Mouse (Mus musculus): Measurements from ENCODE around the gene Pcbd2.
"Not testable (repeated sequence)": the region's sequence is repeated elsewhere in the genome, so short reads cannot be mapped to it uniquely, and the experiment has no call there.

Gene Pcbd2

GRCm38 (mm10) chr13:55727120-55727838 is at the start of gene Pcbd2:
Gene Pcbd2 (plus strand): TSS chr13:55727368.
- DNase-seq (ENCODE audit: low spot score in 2 of 2) = peak; percentile 78 to 82

GRCm38 (mm10) chr13:55682201-55682600 is 45.0 kb upstream of the Pcbd2 start:
- DNase-seq (ENCODE audit: low spot score in 2 of 2) = no peak

- DNase-seq (ENCODE audit: low spot score in 2 of 2) = no peak
These were observed 43.6 kb upstream of the Pcbd2 start for GRCm38 (mm10) chr13:55683581-55683980.

GRCm38 (mm10) chr13:55686107-55686633 is 41.0 kb upstream of the Pcbd2 start:
- DNase-seq (ENCODE audit: low spot score in 2 of 2) = no peak

- no peak for DNase-seq (ENCODE audit: low spot score in 2 of 2)
These were observed 39.1 kb upstream of the Pcbd2 start for GRCm38 (mm10) chr13:55687927-55688602.

GRCm38 (mm10) chr13:55692535-55693242 is 34.5 kb upstream of the Pcbd2 start, which contains the start of gene B230219D22Rik:
Gene B230219D22Rik (plus strand): TSS chr13:55693124.
- DNase-seq (ENCODE audit: low spot score in 2 of 2) = peak; percentile 86 to 90

GRCm38 (mm10) chr13:55693243-55693721 is 33.9 kb upstream of the Pcbd2 start:
- peak in 1 of 2 experiments; percentile 26 for DNase-seq (ENCODE audit: low spot score in 2 of 2)

- DNase-seq (ENCODE audit: low spot score in 2 of 2) = no peak
These were observed 33.1 kb upstream of the Pcbd2 start for GRCm38 (mm10) chr13:55694110-55694509.

GRCm38 (mm10) chr13:55695989-55696388 is 31.2 kb upstream of the Pcbd2 start:
- not testable (repeated sequence) for DNase-seq (ENCODE audit: low spot score in 2 of 2)

- no peak for DNase-seq (ENCODE audit: low spot score in 2 of 2)
These were observed 22.9 kb upstream of the Pcbd2 start for GRCm38 (mm10) chr13:55704301-55704700.

- DNase-seq (ENCODE audit: low spot score in 2 of 2) = no peak
These were observed 14.3 kb upstream of the Pcbd2 start for GRCm38 (mm10) chr13:55712846-55713245.

GRCm38 (mm10) chr13:55714501-55715166 is 12.5 kb upstream of the Pcbd2 start, which contains the start of gene Txndc15:
Gene Txndc15 (plus strand): TSS chr13:55714650.
- DNase-seq (ENCODE audit: low spot score in 2 of 2) = peak; percentile 88 to 89

GRCm38 (mm10) chr13:55715167-55715512 is 12.0 kb upstream of the Pcbd2 start:
- no peak for DNase-seq (ENCODE audit: low spot score in 2 of 2)

GRCm38 (mm10) chr13:55715908-55716510 is 11.2 kb upstream of the Pcbd2 start:
- no peak for DNase-seq (ENCODE audit: low spot score in 2 of 2)

- DNase-seq (ENCODE audit: low spot score in 2 of 2) = no peak
These were observed 5.7 kb upstream of the Pcbd2 start for GRCm38 (mm10) chr13:55721516-55721915.

GRCm38 (mm10) chr13:55721995-55722394 is 5.2 kb upstream of the Pcbd2 start:
- DNase-seq (ENCODE audit: low spot score in 2 of 2) = no peak

- no peak for DNase-seq (ENCODE audit: low spot score in 2 of 2)
These were observed 509 bp upstream of the Pcbd2 start for GRCm38 (mm10) chr13:55726598-55727119.

- peak; percentile 55 to 70 for DNase-seq (ENCODE audit: low spot score in 2 of 2)
These were observed 671 bp downstream of the Pcbd2 start for GRCm38 (mm10) chr13:55727839-55728238.

- no peak for DNase-seq (ENCODE audit: low spot score in 2 of 2)
These were observed 3.5 kb downstream of the Pcbd2 start for GRCm38 (mm10) chr13:55730716-55731115.

GRCm38 (mm10) chr13:55732121-55732520 is 5.0 kb downstream of the Pcbd2 start:
- DNase-seq (ENCODE audit: low spot score in 2 of 2) = no peak

Data from frontal cortex, postnatal 36 days (tissue).